Mouse (Mus musculus) kidney, embryonic 16.5 days (tissue): ENCODE data around the gene Samm50. TPM values are rescaled to one million over a fixed set of nuclear protein-coding genes. Genes with fewer than 3 reads are reported as not detected.
A peak's percentile ranks its signal among the peaks of the same experiment; 100 is the strongest.
"Not testable (repeated sequence)": the region's sequence is repeated elsewhere in the genome, so short reads cannot be mapped to it uniquely, and the experiment has no call there.

Experiments used
- ATAC-seq: fragments of 200-750 bp; cut with Nextera tagmentation; 2 replicates; pipeline ENCODE4 v1.8.0; 2017; ENCODE audit warnings: moderate TSS enrichment; ENCODE audit not compliant: low FRiP score, low TSS enrichment
- H3K27ac ChIP-seq: fragments of 300-500 bp; sonication (generic); 2 replicates; pipeline ENCODE4 v1.5.1; 2014; ENCODE audit warnings: low read length
- H3K27me3 ChIP-seq: fragments of 300-500 bp; sonication (generic); 2 replicates; pipeline ENCODE4 v1.6.1; 2014; ENCODE audit warnings: low read length, control low read depth, mixed read lengths; ENCODE audit not compliant: insufficient read depth
- H3K36me3 ChIP-seq: fragments of 300-500 bp; sonication (generic); 2 replicates; pipeline ENCODE4 v1.6.1; 2014; ENCODE audit warnings: low read length, control low read depth, mixed read lengths; ENCODE audit not compliant: insufficient read depth
- H3K4me1 ChIP-seq: fragments of 300-500 bp; sonication (generic); 2 replicates; pipeline ENCODE4 v1.6.1; 2014; ENCODE audit warnings: low read length, control low read depth, mixed read lengths; ENCODE audit not compliant: insufficient read depth
- H3K4me2 ChIP-seq: fragments of 300-500 bp; sonication (generic); replicated peaks from 2 replicates; pipeline ENCODE4 v1.6.1; 2014; ENCODE audit warnings: low read depth, low read length
- H3K4me3 ChIP-seq: fragments of 300-500 bp; sonication (generic); 2 replicates; pipeline ENCODE4 v1.5.1; 2014; ENCODE audit warnings: mild to moderate bottlenecking, low read length
- H3K9ac ChIP-seq: fragments of 300-500 bp; sonication (generic); replicated peaks from 2 replicates; pipeline ENCODE4 v1.6.1; 2014; ENCODE audit warnings: low read length
- H3K9me3 ChIP-seq: fragments of 300-500 bp; sonication (generic); 2 replicates; pipeline ENCODE4 v1.6.1; 2016; ENCODE audit warnings: low read length, control low read depth
- WGBS: fragments of 180-500 bp; shearing (Covaris S2); extraction: QIAGEN DNeasy Blood & Tissue Kit; methylation state at CpG from one replicate; pipeline ENCODE4 v1.1.7; 2014; 5-methylcytosine and 5-hydroxymethylcytosine counted together
- polyA plus RNA-seq: library from polyadenylated mRNA; unstranded; fragments of >200 nt; fragmentation: Nextera tagmentation; extraction: Ambion mirVana; gene quantifications from 2 replicates; pipeline ENCODE4 v1.2.1, GENCODE M21; 2015

The Samm50 gene
- polyA plus RNA-seq = 136 and 143 TPM in 2 replicates

DNA sequence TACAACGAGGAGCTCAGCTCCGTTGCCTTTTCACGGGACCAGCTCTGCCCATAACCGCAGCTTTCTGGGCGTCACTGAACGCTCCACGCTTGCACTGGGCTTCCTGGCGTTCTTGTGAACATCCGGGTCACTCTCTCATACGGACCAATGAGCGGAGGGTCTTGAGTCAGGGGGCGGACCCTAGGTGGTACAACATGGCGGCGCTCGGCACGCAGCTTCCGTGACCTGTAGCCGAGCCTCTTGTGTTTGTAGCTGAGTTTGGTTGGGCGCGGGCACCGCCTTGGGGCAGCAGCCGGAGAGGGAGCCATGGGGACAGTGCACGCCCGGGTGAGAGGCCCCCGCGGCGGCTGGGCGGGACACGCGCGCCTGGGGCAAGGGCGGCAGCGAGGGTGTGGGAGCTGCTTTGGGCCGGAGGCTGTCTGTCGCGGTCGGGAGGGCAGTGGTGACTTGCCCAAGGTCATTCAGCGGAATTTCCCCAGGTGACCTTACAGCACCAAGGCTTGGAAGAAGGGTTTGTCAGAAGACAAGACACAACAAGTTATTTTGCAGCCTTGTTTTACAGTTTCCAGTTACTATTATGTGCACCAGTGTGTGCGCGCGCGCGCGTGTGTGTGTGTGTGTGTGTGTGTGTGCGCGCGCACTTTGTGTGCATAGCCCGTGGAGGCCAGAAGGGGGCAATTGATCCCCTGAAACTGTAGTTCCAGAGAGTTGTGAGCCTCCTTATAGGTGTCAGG lies at the start of gene Samm50:
Samm50 (plus strand) TSS at position 184 of the 734 bp plus-strand sequence.
- H3K27me3 ChIP-seq = no peaks in the 10 kb centered on the region
- H3K27ac ChIP-seq = peak within 1 kb of the TSS; percentile 96
- peak within 1 kb of the TSS; percentile 94 for H3K4me3 ChIP-seq
- H3K36me3 ChIP-seq = peaks cover 16% of the 10 kb centered on the region
- no peaks in the 10 kb centered on the region for H3K9me3 ChIP-seq
- peak within 1 kb of the TSS; percentile 91 for H3K9ac ChIP-seq
- H3K4me1 ChIP-seq = peaks cover 10% of the 10 kb centered on the region
- WGBS = 4% methylated on average over 48 of the region's 48 CpGs
- ATAC-seq = peak; percentile 99
- peak within 1 kb of the TSS; percentile 62 for H3K4me2 ChIP-seq

DNA sequence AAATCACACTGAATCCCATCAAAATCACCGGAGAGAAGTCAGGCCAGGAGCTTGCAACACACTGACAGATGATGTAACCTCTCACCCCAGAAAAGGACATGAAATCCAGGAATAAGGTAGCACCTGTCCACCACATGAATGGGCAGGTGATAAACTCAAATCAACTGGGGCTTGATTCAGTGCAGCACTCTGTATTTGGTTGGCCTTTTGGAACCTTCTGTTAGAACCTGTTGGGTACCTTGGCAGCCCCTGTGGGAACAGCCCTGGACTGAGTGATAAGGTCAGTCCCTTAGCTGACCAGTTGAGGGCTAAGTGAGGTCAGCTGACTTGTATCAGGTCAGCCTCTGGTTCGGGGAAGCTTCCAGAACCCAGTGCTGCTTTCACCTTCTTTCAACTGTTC lies 35.9 kb upstream of the Samm50 start:
- H3K4me2 ChIP-seq = no peak overlapping the region
- no peak overlapping the region for H3K4me3 ChIP-seq
- H3K36me3 ChIP-seq = no peaks in the 10 kb centered on the region
- H3K9ac ChIP-seq = no peak overlapping the region
- H3K4me1 ChIP-seq = no peaks in the 10 kb centered on the region
- ATAC-seq = no peak
- H3K27me3 ChIP-seq = no peaks in the 10 kb centered on the region
- H3K27ac ChIP-seq = no peak overlapping the region
- H3K9me3 ChIP-seq = no peaks in the 10 kb centered on the region
- 75% methylated on average over 2 of the region's 2 CpGs for WGBS

DNA sequence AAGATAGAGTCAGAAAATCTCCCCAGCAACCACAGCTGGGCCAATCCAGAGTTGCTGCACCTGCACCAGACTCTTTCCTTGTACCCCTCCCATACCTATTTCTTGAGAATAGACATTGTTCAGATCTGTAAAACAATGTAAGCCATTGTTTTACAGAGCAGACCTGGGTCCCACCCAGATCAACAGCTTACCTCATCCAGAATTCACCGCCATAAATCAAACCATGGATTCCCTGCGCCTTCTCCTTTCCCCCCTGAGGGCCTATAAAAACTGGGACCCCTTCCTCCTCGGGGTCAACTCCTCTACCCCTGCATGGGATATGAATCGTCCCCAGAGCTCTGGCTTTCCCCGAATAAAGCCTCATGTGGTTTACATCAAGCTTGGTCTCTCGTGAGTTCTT lies 34.5 kb upstream of the Samm50 start:
- not testable (repeated sequence) for H3K4me3 ChIP-seq, ATAC-seq, H3K4me1 ChIP-seq, H3K36me3 ChIP-seq, H3K9ac ChIP-seq, H3K9me3 ChIP-seq, H3K4me2 ChIP-seq, H3K27me3 ChIP-seq, H3K27ac ChIP-seq
- 74% methylated on average over 6 of the region's 6 CpGs for WGBS

DNA sequence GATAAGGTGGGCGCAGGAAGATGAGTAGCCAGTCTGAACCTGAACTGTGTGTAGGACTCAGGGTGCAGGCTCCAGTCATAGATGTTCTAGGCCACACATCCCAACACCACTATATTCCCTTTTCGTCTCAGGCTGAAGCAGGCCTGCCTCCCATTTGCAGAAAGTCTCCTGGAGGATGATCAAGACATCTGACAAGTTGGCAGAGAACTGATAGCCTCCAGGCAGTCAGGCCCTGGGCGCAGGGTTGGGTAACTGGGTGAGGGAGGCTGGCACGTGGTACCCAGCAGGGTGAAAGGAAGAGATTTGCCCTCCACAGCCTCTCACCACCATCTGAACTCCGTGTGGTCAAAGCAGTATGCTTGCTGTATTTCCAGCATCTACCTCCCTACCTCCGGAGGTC lies 30.2 kb upstream of the Samm50 start:
- 80% methylated on average over 6 of the region's 6 CpGs for WGBS
- no peak for ATAC-seq
- Histone ChIP-seq H3K4me2 (no peak overlapping the region), H3K36me3 (no peaks in the 10 kb centered on the region), H3K4me1 (no peaks in the 10 kb centered on the region), H3K4me3 (no peak overlapping the region), H3K27ac (no peak overlapping the region), H3K9ac (no peak overlapping the region), H3K27me3 (no peaks in the 10 kb centered on the region), H3K9me3 (no peaks in the 10 kb centered on the region)

GRCm38 (mm10) chr15:84166818-84167217 lies 25.2 kb upstream of the Samm50 start:
- WGBS = 70% methylated on average over 6 of the region's 6 CpGs
- Histone ChIP-seq H3K4me3 (no peak overlapping the region), H3K4me1 (peaks cover 16% of the 10 kb centered on the region), H3K36me3 (no peaks in the 10 kb centered on the region), H3K9me3 (no peaks in the 10 kb centered on the region), H3K27ac (no peak overlapping the region), H3K4me2 (no peak overlapping the region), H3K9ac (no peak overlapping the region), H3K27me3 (peaks cover 15% of the 10 kb centered on the region; the same call in 1 of the 2 replicates)
- no peak for ATAC-seq

DNA sequence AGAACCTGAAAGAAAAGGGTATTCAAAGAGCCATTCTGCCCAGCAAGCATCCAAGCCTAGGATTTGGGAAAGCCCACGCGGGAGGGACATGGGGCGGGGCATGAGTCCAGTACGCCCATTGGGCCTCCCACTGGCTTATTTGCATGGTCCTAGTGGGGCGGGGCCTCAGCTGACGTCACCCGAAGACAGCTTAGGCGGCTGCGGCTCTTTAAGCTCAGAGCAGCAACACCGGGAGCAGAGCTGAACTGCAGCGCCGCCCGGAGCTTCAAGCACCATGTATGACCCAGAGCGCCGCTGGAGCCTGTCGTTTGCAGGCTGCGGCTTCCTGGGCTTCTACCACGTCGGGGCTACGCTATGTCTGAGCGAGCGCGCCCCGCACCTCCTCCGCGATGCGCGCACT lies 24.4 kb upstream of the Samm50 start, which contains the start of gene Pnpla3:
Pnpla3 (plus strand) TSS at position 238 of the 400 bp plus-strand sequence.
- H3K27ac ChIP-seq = no peak within 1 kb of the TSS
- no peaks in the 10 kb centered on the region for H3K36me3 ChIP-seq
- no peaks in the 10 kb centered on the region for H3K9me3 ChIP-seq
- WGBS = 0% methylated on average over 28 of the region's 28 CpGs
- peak within 1 kb of the TSS; percentile 58 for H3K4me3 ChIP-seq
- H3K9ac ChIP-seq = peak within 1 kb of the TSS; percentile 64
- H3K27me3 ChIP-seq = peaks cover 15% of the 10 kb centered on the region; the same call in 1 of the 2 replicates
- H3K4me1 ChIP-seq = peaks cover 16% of the 10 kb centered on the region
- peak; percentile 98 for ATAC-seq
- H3K4me2 ChIP-seq = peak within 1 kb of the TSS; percentile 97

- Histone ChIP-seq H3K27me3 (peaks cover 15% of the 10 kb centered on the region; the same call in 1 of the 2 replicates), H3K36me3 (no peaks in the 10 kb centered on the region), H3K4me3 (peak overlapping the region; percentile 58), H3K4me2 (peak overlapping the region; percentile 97), H3K9ac (peak overlapping the region; percentile 64), H3K9me3 (no peaks in the 10 kb centered on the region), H3K4me1 (peaks cover 16% of the 10 kb centered on the region), H3K27ac (no peak overlapping the region)
- ATAC-seq = peak; percentile 7; the same call in 1 of the 2 replicates
- 1% methylated on average over 28 of the region's 28 CpGs for WGBS
Observed at GRCm38 (mm10) chr15:84168170-84169161, 23.6 kb upstream of the Samm50 start.

DNA sequence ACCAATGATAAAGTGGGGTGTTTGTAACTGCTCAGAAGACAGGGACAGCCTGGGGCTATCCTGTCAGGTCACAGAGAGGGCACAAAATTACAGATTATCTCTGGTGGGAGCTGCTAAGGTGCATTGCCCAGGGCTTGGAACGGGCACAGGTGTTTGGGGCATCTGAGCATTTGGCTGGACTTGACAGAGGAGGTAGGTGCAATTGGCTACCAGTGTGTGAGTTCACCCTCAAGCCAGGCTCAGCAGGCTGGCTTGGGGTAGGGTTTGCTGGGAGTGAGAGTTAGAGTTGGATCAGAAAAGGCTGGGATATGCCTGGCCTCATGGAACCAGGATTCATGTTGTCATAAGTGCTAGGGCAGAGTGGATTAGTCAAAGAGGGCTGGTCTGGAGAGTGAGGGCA lies 22.5 kb upstream of the Samm50 start:
- Histone ChIP-seq H3K4me1 (peaks cover 16% of the 10 kb centered on the region), H3K27ac (no peak overlapping the region), H3K36me3 (no peaks in the 10 kb centered on the region), H3K27me3 (peaks cover 15% of the 10 kb centered on the region; the same call in 1 of the 2 replicates), H3K9ac (no peak overlapping the region), H3K4me3 (no peak overlapping the region), H3K4me2 (no peak overlapping the region), H3K9me3 (no peaks in the 10 kb centered on the region)
- 50% methylated on average over 1 of the region's 1 CpGs for WGBS
- ATAC-seq = no peak

- Histone ChIP-seq H3K9ac (no peak overlapping the region), H3K4me1 (peaks cover 16% of the 10 kb centered on the region), H3K27me3 (peaks cover 15% of the 10 kb centered on the region; the same call in 1 of the 2 replicates), H3K27ac (no peak overlapping the region), H3K9me3 (no peaks in the 10 kb centered on the region), H3K36me3 (no peaks in the 10 kb centered on the region), H3K4me3 (no peak overlapping the region), H3K4me2 (no peak overlapping the region)
- 86% methylated on average over 7 of the region's 7 CpGs for WGBS
- no peak for ATAC-seq
Observed at GRCm38 (mm10) chr15:84171166-84171565, 20.9 kb upstream of the Samm50 start.
